Mouse (Mus musculus) right cerebral cortex, postnatal 4 days (tissue): ENCODE results near the gene Lifr.

Experiments
- DNase-seq: peaks from one replicate; pipeline ENCODE4 v3.0.0-alpha.2; 2022

The Lifr gene

GRCm38 (mm10) chr15:7166735-7167134, 76.3 kb downstream of the Lifr start:
- no peak for DNase-seq

- no peak for DNase-seq
Observed at GRCm38 (mm10) chr15:7167238-7167905, 77.0 kb downstream of the Lifr start.

DNA sequence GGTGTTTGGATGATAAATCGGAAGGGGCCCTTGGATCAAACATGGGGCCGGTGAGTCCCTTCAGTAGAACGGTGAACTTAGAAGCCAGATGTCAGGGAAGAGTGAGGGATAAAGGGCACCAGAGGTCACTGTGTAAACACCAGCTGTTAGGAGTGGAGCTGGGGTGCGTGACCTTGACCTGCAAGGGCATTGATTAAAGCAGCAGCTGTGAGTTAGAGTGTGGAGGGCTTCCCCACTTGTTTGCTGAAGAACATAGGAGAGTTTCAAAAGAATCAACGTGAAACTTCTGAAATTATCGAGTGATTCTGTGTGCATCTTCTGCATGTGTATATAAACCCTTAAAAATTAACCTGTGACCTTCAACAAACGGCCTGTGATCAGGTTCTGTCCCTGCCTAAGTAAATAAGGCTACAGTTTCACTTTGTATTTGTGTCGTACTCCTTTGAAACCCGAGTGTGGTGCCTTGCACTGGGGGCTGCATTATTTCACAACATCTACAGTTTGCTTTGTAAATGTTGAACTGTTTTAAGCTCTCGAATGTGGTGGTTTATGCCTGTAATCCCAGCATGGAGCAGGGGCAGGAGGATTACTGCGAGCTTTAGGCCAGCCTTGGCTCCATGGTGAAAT, 77.6 kb downstream of the Lifr start:
- no peak for DNase-seq

- DNase-seq, result no peak
Observed at GRCm38 (mm10) chr15:7172875-7173274, 82.5 kb downstream of the Lifr start.

- DNase-seq, result no peak
Observed at GRCm38 (mm10) chr15:7173346-7173745, 82.9 kb downstream of the Lifr start.

DNA sequence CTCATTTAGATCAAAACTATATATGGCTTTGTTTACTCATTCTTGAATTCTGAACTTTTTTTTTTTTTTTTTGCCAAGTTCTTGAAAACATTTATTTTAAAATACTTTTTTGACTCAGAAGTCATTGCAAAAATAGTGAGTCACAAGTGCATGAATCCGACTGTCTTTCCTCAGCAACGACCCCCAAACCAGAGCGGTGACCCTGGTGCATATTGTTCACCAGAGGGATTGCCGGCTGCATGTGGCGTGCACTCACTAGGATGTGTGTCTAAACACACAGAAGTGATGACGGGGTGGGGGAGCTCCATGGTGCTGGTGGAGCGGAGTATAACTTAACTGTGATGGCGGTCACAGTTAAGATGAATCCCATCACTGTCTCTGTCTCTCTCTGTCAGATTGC, 83.4 kb downstream of the Lifr start:
- no peak for DNase-seq

DNA sequence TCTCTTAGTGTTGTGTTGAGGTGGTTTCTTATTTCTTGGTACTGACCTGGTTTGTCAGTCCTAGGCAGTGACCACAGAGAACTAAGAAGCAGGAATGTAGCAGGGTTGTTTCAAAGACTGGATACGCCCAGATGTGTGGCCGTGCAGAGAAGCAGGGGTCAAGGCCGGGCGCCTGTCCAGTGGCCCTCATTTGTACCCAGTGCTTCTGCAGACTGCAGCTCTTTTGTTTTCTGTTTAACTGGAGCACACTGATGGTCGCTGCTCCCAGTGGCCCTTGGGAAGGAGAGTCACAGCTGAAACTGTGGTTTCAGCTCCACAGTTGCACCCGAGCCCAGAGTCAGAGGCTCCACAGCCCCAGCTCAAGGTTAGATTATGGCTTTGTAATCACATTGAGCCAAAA, 90.2 kb downstream of the Lifr start:
- DNase-seq, result no peak

DNA sequence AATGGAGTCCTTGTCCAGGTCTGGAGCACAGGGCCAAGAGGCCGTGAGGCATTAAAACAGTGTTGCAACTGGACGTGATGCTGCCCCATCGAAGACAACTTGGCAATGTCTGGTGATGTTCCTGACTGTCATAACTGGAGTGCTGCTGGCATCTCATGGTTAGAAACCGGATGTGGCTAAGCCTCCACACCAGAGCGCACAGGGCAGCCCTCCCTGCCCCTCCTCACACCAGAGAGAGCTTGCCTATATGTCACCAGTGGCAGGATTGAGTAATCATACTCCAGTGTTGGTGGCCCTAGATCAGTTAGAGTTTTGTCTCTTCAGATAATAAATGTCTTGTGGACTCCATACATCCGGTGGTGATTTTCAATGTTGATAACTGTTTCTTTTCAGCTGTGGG, 97.3 kb downstream of the Lifr start:
- DNase-seq, result no peak

- no peak for DNase-seq
Observed at GRCm38 (mm10) chr15:7189678-7190454, 99.5 kb downstream of the Lifr start.

DNA sequence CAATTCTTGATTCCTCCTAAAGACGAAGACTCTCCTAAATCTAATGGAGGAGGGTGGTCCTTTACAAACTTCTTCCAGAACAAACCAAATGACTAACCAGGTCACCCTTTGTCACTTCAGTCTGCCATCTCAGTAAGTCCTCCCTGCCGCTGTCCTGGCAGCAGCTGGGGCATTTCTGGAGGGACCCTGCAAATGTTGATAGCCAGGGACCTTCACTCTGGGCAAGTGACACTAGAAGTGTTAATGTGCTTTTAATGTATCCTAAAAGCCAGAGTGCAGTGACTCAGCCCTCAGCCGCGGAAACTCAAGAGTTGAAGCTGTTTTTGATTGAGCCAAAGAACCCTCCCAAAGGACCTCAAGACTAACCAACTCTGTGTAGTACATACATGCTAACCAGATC, 100.7 kb downstream of the Lifr start:
- no peak for DNase-seq

GRCm38 (mm10) chr15:7192582-7192981, 102.2 kb downstream of the Lifr start:
- no peak for DNase-seq

- no peak for DNase-seq
Observed at GRCm38 (mm10) chr15:7194147-7194720, 103.8 kb downstream of the Lifr start.

- DNase-seq, result no peak
Observed at GRCm38 (mm10) chr15:7194748-7195221, 104.4 kb downstream of the Lifr start.

DNA sequence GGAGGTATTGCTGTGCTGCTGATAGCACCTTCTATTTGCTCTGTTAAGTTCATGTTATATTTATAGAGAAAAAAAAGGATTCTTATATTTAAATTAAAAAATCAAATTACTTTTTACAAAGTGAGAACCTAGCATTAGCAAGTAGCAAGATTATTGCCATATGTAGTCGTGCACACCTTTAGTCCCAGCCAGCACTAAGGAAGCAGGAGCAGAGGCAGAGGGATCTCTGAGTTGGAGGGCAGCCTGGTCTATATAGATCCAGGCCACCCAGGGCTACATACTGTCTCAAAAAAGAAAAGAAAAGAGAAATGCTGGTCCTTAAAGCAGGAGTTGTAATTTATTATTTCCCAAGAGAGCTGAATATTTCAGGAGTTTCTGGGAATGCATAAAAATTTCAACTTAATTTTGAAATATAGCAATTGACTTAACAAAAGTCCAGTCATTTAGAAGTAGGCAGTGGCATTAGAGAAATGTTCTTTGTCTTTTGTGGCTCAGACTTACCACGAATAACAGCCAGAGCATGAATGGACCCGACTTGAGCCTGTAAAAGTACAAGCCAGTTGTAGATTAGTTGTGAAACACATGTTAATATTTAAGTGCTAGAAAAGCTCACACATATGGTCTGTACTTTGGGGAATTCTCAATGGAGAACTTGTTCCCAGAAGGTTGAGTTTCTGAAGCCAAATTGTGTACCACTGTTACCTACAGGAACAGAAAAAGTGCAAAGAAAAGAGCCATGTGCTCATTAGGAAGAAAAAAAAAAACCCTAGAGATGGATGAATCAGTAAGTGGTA, 107.4 kb downstream of the Lifr start:
- no peak for DNase-seq

- peak; percentile 33 for DNase-seq
Observed at GRCm38 (mm10) chr15:7198816-7199215, 108.4 kb downstream of the Lifr start.

- no peak for DNase-seq
Observed at GRCm38 (mm10) chr15:7200286-7200685, 109.9 kb downstream of the Lifr start.

GRCm38 (mm10) chr15:7201421-7202380, 111.3 kb downstream of the Lifr start:
- no peak for DNase-seq

DNA sequence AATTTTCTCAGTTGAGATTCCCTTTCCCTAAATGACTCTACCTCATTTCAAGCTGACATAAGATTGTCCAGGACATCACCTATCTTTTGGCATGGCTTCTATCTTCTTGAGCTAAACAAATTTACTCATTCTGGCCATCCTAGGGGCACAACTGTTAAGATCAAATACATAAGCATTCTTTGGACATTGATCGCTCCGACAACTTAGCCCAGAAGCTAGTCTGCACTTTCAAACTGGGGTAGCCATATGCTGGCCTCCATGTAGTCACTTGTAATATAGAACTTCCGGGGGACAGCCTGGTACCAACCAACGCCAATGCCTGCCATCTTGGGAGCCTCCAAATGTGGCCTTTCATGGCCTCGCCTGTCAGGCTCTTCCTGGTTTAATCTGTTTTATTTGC, 112.6 kb downstream of the Lifr start:
- no peak for DNase-seq

DNA sequence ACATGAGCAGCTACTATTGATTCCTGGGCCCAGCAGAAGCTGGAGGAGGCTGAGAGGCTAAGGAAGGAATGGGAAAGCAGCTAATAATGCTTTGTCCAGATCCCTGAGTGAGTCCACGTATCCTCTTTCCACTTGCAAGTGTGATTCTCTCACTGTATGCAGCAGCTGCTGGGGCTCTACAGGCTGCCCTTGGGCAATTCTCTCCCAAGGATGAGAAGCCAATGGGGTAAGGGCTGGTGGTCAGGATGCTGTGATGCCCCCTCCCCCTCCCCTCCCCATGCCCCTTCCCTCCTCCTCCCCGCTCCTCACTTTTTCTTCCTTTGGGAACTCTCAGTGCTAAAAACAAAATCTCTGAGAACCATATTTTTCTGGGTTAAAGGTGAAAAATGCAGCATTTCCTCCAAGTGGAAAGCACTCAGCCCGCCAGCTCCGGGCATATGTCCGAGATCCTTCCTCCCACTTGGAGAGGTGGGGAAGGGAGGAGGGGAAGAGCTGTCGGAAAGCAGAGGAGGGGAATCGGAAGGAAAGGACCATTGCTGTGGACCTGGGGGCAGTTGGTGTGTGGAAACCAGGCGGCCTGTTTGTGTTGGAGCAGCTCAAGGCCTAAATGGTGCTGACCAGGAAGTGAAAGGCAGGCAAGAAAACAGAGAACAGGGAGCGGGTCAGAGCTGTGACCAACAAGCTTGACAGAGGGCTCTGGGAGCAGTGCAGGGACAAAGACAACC, 113.4 kb downstream of the Lifr start:
- no peak for DNase-seq

DNA sequence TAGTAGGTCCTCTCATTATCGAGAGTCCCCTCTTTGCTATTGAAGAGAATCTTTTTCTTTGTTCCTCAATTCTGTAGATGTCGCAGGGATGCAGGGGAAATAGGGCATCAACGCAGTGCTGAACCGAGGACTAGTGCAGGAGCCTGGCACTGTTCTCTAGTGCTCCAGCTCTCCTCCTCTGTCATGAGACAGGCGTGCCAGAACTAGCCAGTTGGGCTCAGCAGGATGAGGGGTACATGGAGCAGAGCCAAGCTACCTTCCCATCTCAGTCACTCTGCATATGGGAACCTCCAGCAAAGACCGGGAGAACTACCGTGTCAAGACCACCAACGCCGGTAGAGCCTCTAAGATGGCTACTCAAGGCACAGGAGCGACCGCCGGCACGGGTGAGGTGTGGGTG, 114.5 kb downstream of the Lifr start:
- DNase-seq, result no peak

DNA sequence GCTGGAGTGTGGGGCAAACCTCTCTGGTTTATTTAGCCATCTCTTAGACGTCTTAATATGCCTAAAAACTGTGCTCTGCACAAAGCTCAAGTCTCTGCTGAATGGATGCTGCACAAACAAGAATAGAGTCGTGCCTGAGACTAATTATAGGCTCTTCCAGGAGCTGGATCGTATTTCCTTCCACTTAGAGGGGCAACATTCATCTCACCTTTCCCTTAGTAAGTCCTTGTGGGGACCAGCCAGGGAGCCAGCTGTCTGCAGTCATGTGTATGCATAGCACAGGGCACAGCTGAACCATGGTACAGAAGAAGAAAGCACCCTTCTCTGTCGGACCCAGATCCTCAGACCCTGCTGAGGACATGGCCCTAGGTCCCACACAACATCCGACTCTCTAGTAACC, 115.7 kb downstream of the Lifr start:
- DNase-seq, result no peak
